Mouse (Mus musculus): ENCODE results near the gene Glt1d1. TPM values are rescaled to one million over a fixed set of nuclear protein-coding genes. Genes with fewer than 3 reads are reported as not detected.

Glt1d1 gene
- polyA plus RNA-seq, 1 experiment from 2014 or later, result 0.04 TPM

DNA sequence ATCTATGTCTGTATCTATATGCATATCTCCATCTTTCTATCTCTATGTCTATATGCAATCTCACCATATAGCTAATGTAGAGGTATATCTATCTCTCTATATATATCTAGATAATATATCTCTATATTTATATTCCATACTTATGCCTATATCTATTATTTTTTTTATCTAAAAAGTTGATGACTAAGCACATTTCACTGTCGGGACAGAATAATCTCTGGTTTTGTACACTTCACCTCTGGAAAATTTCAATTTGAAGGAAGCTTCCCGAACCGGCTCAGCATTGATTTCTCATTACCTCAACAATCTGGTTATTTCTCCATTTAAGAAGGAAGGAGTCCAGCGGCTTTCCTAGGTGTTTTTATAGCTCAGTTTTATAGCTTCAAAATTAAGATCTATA is 64.5 kb downstream of the Glt1d1 start:
- H3K9ac ChIP-seq (ENCODE audit: low read depth, low read length), result no peak overlapping the region
- no peak overlapping the region for H3K4me3 ChIP-seq (ENCODE audit: low read depth, low read length)
- H3K4me2 ChIP-seq, result no peak overlapping the region
- no peaks in the 10 kb centered on the region for H3K4me1 ChIP-seq (ENCODE audit: control insufficient read depth, insufficient read depth, low read length)
- no peaks in the 10 kb centered on the region for H3K36me3 ChIP-seq (ENCODE audit: control insufficient read depth, insufficient read depth, low read length)
- 88% methylated on average over 4 of the region's 4 CpGs for WGBS (ENCODE audit: insufficient replicate concordance)
- no peaks in the 10 kb centered on the region for H3K27me3 ChIP-seq (ENCODE audit: control insufficient read depth, insufficient read depth, low read length)
- no peaks in the 10 kb centered on the region for H3K9me3 ChIP-seq (replicated peaks; ENCODE audit: control insufficient read depth, low read length)
- no peak for ATAC-seq (replicated peaks; ENCODE audit: insufficient number of reproducible peaks, low FRiP score, low TSS enrichment)
- no peak overlapping the region for H3K27ac ChIP-seq (ENCODE audit: low read depth, low read length)

DNA sequence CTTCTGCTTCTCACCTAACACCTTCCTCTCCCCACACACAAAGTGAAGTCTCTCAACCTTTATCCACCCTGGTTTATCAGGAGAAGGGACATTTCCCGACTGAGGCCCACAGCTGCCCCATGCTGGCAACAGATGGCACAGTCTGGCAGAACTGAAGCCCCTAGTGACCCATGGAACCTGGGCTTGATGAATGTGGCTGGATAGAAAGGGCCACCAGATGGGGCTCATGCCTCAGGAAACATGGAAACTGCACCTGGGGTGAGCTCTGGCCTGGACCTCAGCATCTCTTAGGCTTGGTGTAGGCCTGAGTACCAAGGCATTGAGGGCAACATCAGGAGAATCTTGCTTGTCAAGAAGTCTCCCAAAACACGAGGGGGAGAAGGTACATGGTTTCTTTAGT is 66.5 kb downstream of the Glt1d1 start:
- no peak for ATAC-seq (replicated peaks; ENCODE audit: insufficient number of reproducible peaks, low FRiP score, low TSS enrichment)
- Histone ChIP-seq H3K9ac (ENCODE audit: low read depth, low read length) (no peak overlapping the region), H3K36me3 (ENCODE audit: control insufficient read depth, insufficient read depth, low read length) (no peaks in the 10 kb centered on the region), H3K27me3 (ENCODE audit: control insufficient read depth, insufficient read depth, low read length) (no peaks in the 10 kb centered on the region), H3K4me2 (no peak overlapping the region), H3K27ac (ENCODE audit: low read depth, low read length) (no peak overlapping the region), H3K4me1 (ENCODE audit: control insufficient read depth, insufficient read depth, low read length) (no peaks in the 10 kb centered on the region), H3K9me3 (replicated peaks; ENCODE audit: control insufficient read depth, low read length) (no peaks in the 10 kb centered on the region), H3K4me3 (ENCODE audit: low read depth, low read length) (no peak overlapping the region)
- WGBS (ENCODE audit: insufficient replicate concordance), result 45% methylated on average over 2 of the region's 2 CpGs

DNA sequence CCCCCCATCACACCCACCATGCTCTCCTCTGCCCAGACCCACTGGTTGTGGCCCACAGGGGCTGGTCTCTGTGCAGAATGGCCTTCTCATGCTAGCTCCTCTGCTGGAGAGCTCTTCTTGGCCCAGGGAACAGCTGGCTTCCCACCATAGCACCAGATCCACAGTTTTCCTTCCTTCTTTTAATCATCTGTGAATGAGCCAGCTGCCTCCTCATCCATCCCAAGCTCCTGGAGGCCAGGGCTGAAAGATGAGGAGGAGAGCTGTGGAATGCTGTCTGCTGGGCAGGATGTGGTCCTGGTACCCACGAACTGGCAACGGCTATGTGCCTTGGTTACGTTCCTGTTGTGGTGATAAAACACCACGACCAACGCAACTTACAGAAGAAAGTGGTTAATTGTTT is 67.6 kb downstream of the Glt1d1 start:
- Histone ChIP-seq H3K4me2 (no peak overlapping the region), H3K9me3 (replicated peaks; ENCODE audit: control insufficient read depth, low read length) (no peaks in the 10 kb centered on the region), H3K4me3 (ENCODE audit: low read depth, low read length) (no peak overlapping the region), H3K27ac (ENCODE audit: low read depth, low read length) (no peak overlapping the region), H3K27me3 (ENCODE audit: control insufficient read depth, insufficient read depth, low read length) (no peaks in the 10 kb centered on the region), H3K9ac (ENCODE audit: low read depth, low read length) (no peak overlapping the region), H3K4me1 (ENCODE audit: control insufficient read depth, insufficient read depth, low read length) (no peaks in the 10 kb centered on the region), H3K36me3 (ENCODE audit: control insufficient read depth, insufficient read depth, low read length) (no peaks in the 10 kb centered on the region)
- ATAC-seq (replicated peaks; ENCODE audit: insufficient number of reproducible peaks, low FRiP score, low TSS enrichment), result no peak
- 85% methylated on average over 5 of the region's 5 CpGs for WGBS (ENCODE audit: insufficient replicate concordance)

DNA sequence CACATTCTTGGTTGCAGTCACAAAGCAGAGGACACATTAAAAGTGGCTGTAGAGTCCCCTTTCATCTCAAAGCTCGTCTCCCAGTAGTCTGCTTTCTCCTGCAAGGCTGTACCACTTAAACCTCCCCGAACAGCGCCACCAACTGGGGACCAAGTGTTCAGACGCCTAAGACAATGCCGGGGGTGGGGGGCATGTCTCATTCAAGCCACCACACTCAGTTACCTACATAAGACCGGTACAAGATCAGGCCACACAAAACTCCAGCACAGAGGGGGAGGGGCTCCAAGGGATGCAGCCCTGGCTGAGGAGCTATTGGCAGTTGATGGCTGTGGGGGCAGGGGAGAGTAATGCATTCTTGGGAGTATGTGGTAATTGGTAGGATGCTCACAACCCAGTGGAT is 68.1 kb downstream of the Glt1d1 start:
- Histone ChIP-seq H3K9me3 (replicated peaks; ENCODE audit: control insufficient read depth, low read length) (no peaks in the 10 kb centered on the region), H3K27ac (ENCODE audit: low read depth, low read length) (no peak overlapping the region), H3K27me3 (ENCODE audit: control insufficient read depth, insufficient read depth, low read length) (no peaks in the 10 kb centered on the region), H3K36me3 (ENCODE audit: control insufficient read depth, insufficient read depth, low read length) (no peaks in the 10 kb centered on the region), H3K4me3 (ENCODE audit: low read depth, low read length) (no peak overlapping the region), H3K9ac (ENCODE audit: low read depth, low read length) (no peak overlapping the region), H3K4me2 (no peak overlapping the region), H3K4me1 (ENCODE audit: control insufficient read depth, insufficient read depth, low read length) (no peaks in the 10 kb centered on the region)
- WGBS (ENCODE audit: insufficient replicate concordance), result 79% methylated on average over 6 of the region's 6 CpGs
- no peak for ATAC-seq (replicated peaks; ENCODE audit: insufficient number of reproducible peaks, low FRiP score, low TSS enrichment)

DNA sequence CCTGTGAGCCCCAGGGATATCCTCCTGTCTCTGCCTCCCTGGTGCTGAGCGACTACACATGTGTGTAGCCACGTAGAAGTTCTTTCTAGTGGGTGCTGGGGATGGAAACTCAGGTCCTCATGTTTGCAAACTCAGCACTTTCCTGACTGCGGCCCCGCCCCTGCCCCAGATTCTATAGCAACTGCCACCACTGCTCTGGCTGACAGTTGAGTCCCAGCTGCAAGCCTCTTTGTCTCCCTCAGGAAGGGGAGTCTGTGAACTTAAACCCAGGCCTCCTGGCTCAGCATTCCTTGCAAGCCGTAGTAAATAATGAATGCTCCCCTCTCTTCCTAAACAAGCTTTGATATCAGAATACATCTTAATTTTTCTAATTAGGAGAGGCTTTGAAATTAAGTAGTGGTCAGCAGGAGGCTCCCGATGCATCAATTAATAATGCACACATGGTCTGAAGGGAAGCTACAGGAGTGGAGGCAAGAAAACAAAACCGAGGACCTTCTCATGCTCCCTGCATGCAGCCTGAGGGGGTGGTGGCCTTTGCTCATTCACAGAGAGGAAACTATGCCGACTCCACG is 71.6 kb downstream of the Glt1d1 start:
- ATAC-seq (replicated peaks; ENCODE audit: insufficient number of reproducible peaks, low FRiP score, low TSS enrichment), result no peak
- 66% methylated on average over 9 of the region's 9 CpGs for WGBS (ENCODE audit: insufficient replicate concordance)
- H3K9me3 ChIP-seq (replicated peaks; ENCODE audit: control insufficient read depth, low read length), result no peaks in the 10 kb centered on the region
- no peak overlapping the region for H3K4me3 ChIP-seq (ENCODE audit: low read depth, low read length)
- H3K27me3 ChIP-seq (ENCODE audit: control insufficient read depth, insufficient read depth, low read length), result no peaks in the 10 kb centered on the region
- no peak overlapping the region for H3K27ac ChIP-seq (ENCODE audit: low read depth, low read length)
- no peaks in the 10 kb centered on the region for H3K36me3 ChIP-seq (ENCODE audit: control insufficient read depth, insufficient read depth, low read length)
- H3K4me1 ChIP-seq (ENCODE audit: control insufficient read depth, insufficient read depth, low read length), result no peaks in the 10 kb centered on the region
- no peak overlapping the region for H3K9ac ChIP-seq (ENCODE audit: low read depth, low read length)
- H3K4me2 ChIP-seq, result no peak overlapping the region

DNA sequence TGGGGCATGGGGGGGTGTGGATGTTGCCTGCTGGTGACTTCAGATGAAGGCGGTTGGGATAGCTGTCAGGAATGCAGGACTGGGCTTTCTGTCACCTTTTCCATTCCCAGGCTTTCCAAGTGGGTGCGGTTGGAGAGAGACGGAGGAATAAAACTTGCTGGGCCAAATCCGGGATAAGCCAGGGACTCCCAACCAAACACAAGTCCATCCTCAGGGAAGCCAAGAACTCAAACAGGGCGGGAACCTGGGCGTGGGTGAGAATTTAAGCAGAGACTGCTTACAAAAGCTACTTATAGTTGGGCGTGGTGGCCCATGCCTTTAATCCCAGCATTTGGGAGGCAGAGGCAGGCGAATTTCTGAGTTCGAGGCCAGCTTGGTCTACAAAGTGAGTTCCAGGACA is 73.2 kb downstream of the Glt1d1 start:
- no peak overlapping the region for H3K9ac ChIP-seq (ENCODE audit: low read depth, low read length)
- no peaks in the 10 kb centered on the region for H3K9me3 ChIP-seq (replicated peaks; ENCODE audit: control insufficient read depth, low read length)
- no peaks in the 10 kb centered on the region for H3K4me1 ChIP-seq (ENCODE audit: control insufficient read depth, insufficient read depth, low read length)
- no peak overlapping the region for H3K4me2 ChIP-seq
- WGBS (ENCODE audit: insufficient replicate concordance), result 78% methylated on average over 9 of the region's 9 CpGs
- no peak overlapping the region for H3K27ac ChIP-seq (ENCODE audit: low read depth, low read length)
- H3K4me3 ChIP-seq (ENCODE audit: low read depth, low read length), result no peak overlapping the region
- no peak for ATAC-seq (replicated peaks; ENCODE audit: insufficient number of reproducible peaks, low FRiP score, low TSS enrichment)
- H3K36me3 ChIP-seq (ENCODE audit: control insufficient read depth, insufficient read depth, low read length), result no peaks in the 10 kb centered on the region
- no peaks in the 10 kb centered on the region for H3K27me3 ChIP-seq (ENCODE audit: control insufficient read depth, insufficient read depth, low read length)

DNA sequence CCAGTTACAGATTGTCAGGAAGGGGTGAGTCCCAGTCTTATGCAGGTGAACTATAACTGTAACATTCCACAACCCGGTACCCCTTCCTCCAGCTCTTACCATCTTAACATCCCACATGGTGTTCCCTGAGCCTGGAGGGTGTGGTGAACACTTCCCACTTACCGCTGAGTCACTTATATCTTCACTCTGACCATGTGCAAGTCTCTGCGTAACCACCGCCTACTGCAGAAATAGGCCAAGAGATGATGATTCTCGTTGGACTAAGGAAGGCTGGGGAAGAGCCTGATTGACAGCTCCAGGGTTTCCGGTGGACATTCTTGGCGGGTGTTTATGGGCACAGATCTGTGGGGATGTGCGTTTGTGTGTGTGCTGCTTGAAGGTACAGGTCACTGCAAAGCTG is 73.9 kb downstream of the Glt1d1 start:
- no peaks in the 10 kb centered on the region for H3K4me1 ChIP-seq (ENCODE audit: control insufficient read depth, insufficient read depth, low read length)
- no peak for ATAC-seq (replicated peaks; ENCODE audit: insufficient number of reproducible peaks, low FRiP score, low TSS enrichment)
- H3K9ac ChIP-seq (ENCODE audit: low read depth, low read length), result no peak overlapping the region
- no peaks in the 10 kb centered on the region for H3K27me3 ChIP-seq (ENCODE audit: control insufficient read depth, insufficient read depth, low read length)
- 86% methylated on average over 8 of the region's 8 CpGs for WGBS (ENCODE audit: insufficient replicate concordance)
- no peak overlapping the region for H3K27ac ChIP-seq (ENCODE audit: low read depth, low read length)
- H3K4me3 ChIP-seq (ENCODE audit: low read depth, low read length), result no peak overlapping the region
- H3K9me3 ChIP-seq (replicated peaks; ENCODE audit: control insufficient read depth, low read length), result no peaks in the 10 kb centered on the region
- no peaks in the 10 kb centered on the region for H3K36me3 ChIP-seq (ENCODE audit: control insufficient read depth, insufficient read depth, low read length)
- no peak overlapping the region for H3K4me2 ChIP-seq

DNA sequence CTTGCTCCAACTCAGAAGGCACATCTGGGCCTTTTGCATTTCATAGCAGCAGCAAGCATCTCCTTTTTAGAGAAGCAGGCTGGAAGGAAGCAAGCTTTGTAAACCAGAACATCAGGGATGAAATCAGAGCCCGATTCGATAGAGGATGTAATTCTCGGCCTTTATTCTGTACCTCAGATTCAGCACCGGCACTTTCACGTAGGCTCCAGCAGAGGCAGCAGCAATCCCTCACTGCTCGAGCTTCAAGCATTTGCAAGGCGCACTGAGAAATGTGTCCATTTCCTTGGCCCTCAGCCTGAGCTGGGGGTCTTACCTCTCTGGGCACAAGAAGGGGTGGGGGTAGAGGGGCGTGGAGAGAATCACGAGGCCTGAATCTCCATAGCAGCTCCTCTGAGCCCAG is 76.1 kb downstream of the Glt1d1 start:
- WGBS (ENCODE audit: insufficient replicate concordance), result 62% methylated on average over 9 of the region's 9 CpGs
- ATAC-seq (replicated peaks; ENCODE audit: insufficient number of reproducible peaks, low FRiP score, low TSS enrichment), result no peak
- H3K27ac ChIP-seq (ENCODE audit: low read depth, low read length), result no peak overlapping the region

DNA sequence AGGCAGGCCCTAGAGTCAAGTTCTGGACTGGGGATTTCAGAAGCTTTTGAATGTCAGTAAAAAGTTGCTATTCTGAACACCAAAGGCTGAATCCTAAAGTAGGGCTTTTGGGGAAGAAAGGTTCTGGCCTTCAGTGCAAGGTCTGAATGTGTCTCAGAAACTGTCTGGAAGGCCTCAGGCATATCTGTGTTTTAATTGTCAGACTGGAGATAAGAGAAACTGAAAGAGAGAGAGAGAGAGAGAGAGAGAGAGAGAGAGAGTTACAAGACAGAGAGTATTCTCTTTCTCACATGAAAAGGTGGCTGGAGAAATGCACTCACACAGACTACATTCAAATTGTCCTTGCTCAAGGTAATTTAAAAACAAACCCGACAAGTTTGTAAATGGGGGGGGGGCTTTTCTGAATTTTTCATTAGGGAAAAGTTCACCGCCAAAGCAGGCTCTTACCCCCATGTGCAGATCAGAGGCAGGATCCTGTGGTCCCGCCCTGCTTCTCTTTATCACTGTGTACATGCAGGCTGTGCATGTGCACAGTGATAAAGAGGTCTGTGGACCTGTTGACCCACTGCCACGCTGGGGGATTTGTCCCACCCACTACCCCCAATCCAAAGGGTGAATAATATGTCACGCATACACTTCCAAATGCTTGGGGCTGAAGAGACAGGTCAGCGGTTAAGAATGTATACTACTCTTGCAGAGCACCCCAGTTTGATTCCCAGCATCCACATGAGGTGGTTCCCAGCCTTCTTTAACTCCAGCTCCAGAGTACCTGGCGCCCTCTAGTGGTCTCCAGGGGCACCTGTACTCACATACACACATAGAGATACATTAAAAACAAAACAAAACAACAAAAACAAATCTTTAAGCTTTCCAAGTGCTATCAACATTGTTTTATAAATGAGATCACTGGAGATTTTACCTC is 83.0 kb downstream of the Glt1d1 start:
- Histone ChIP-seq H3K4me3 (ENCODE audit: low read depth, low read length) (no peak overlapping the region), H3K9ac (ENCODE audit: low read depth, low read length) (no peak overlapping the region), H3K27me3 (ENCODE audit: control insufficient read depth, insufficient read depth, low read length) (no peaks in the 10 kb centered on the region), H3K36me3 (ENCODE audit: control insufficient read depth, insufficient read depth, low read length) (no peaks in the 10 kb centered on the region), H3K4me2 (no peak overlapping the region), H3K9me3 (replicated peaks; ENCODE audit: control insufficient read depth, low read length) (no peaks in the 10 kb centered on the region), H3K27ac (ENCODE audit: low read depth, low read length) (no peak overlapping the region), H3K4me1 (ENCODE audit: control insufficient read depth, insufficient read depth, low read length) (no peaks in the 10 kb centered on the region)
- ATAC-seq (replicated peaks; ENCODE audit: insufficient number of reproducible peaks, low FRiP score, low TSS enrichment), result no peak
- WGBS (ENCODE audit: insufficient replicate concordance), result 52% methylated on average over 7 of the region's 7 CpGs

More for the DNA sequence above, 76.1 kb downstream of the Glt1d1 start:
- Histone ChIP-seq H3K9ac (ENCODE audit: low read depth, low read length) (no peak overlapping the region), H3K4me2 (no peak overlapping the region), H3K4me3 (ENCODE audit: low read depth, low read length) (no peak overlapping the region), H3K27me3 (ENCODE audit: control insufficient read depth, insufficient read depth, low read length) (no peaks in the 10 kb centered on the region), H3K9me3 (replicated peaks; ENCODE audit: control insufficient read depth, low read length) (no peaks in the 10 kb centered on the region), H3K4me1 (ENCODE audit: control insufficient read depth, insufficient read depth, low read length) (no peaks in the 10 kb centered on the region), H3K36me3 (ENCODE audit: control insufficient read depth, insufficient read depth, low read length) (no peaks in the 10 kb centered on the region)

All from heart, embryonic 11.5 days (tissue).